Mouse (Mus musculus) E14TG2a.4 (cell line): ENCODE measurements around the gene Rnf150.

ENCODE experiments used
- CTCF ChIP-seq: conservative IDR thresholded peaks from 2 replicates; pipeline ENCODE4 v1.5.1; 2014; ENCODE audit warnings: low read length
- NANOG ChIP-seq: IDR thresholded peaks from 2 replicates; pipeline ENCODE4 v1.6.1; 2014; ENCODE audit warnings: borderline replicate concordance, low read length, mixed read lengths
- POU5F1 ChIP-seq: IDR thresholded peaks from 2 replicates; pipeline ENCODE4 v1.6.1; 2014; ENCODE audit warnings: low read length, borderline replicate concordance

- no peak for TF ChIP-seq CTCF
- TF ChIP-seq NANOG, result no peak
- TF ChIP-seq POU5F1, result no peak
Measured at GRCm38 (mm10) chr8:82884480-82884879, 21.3 kb downstream of the Rnf150 start.
